Mouse (Mus musculus) neural tube, embryonic 14.5 days (tissue): ENCODE measurements at regions not wholly inside any gene's neighbourhood (a gene's known extent, or its start where the extent isn't known, plus 50 kb on each side); places are given as distances from the start of the nearest gene placed in this dataset.
A peak's percentile ranks its signal among the peaks of the same experiment; 100 is the strongest.

Experiments
- ATAC-seq: fragments of 200-750 bp; cut with Nextera tagmentation; 2 replicates; pipeline ENCODE4 v1.8.0; 2017; ENCODE audit warnings: low read depth, mild to moderate bottlenecking, moderate TSS enrichment, moderate library complexity
- H3K27ac ChIP-seq: fragments of 300-500 bp; sonication (generic); 2 replicates; pipeline ENCODE4 v1.5.1; 2014; ENCODE audit warnings: low read depth, mild to moderate bottlenecking, control low read depth, low read length, moderate library complexity, mixed read lengths
- H3K27me3 ChIP-seq: fragments of 300-500 bp; sonication (generic); 2 replicates; pipeline ENCODE4 v1.6.1; 2014; ENCODE audit warnings: low read length; ENCODE audit not compliant: control insufficient read depth, insufficient read depth
- H3K36me3 ChIP-seq: fragments of 300-500 bp; sonication (generic); 2 replicates; pipeline ENCODE4 v1.6.1; 2014; ENCODE audit warnings: low read length, mixed read lengths; ENCODE audit not compliant: control insufficient read depth, insufficient read depth
- H3K4me1 ChIP-seq: fragments of 300-500 bp; sonication (generic); 2 replicates; pipeline ENCODE4 v1.6.1; 2014; ENCODE audit warnings: low read length; ENCODE audit not compliant: control insufficient read depth, insufficient read depth
- H3K4me2 ChIP-seq: fragments of 300-500 bp; sonication (generic); 2 replicates; pipeline ENCODE4 v1.6.1; 2014; ENCODE audit warnings: mild to moderate bottlenecking, low read depth, low read length, control low read depth
- H3K4me3 ChIP-seq: fragments of 300-500 bp; sonication (generic); 2 replicates; pipeline ENCODE4 v1.5.1; 2014; ENCODE audit warnings: low read depth, low read length, control low read depth, mixed read lengths
- H3K9ac ChIP-seq: fragments of 300-500 bp; sonication (generic); replicated peaks from 2 replicates; pipeline ENCODE4 v1.6.1; 2014; ENCODE audit warnings: low read depth, mild to moderate bottlenecking, control low read depth, low read length, mixed read lengths
- H3K9me3 ChIP-seq: fragments of 300-500 bp; sonication (generic); 2 replicates; pipeline ENCODE4 v1.6.1; 2016; ENCODE audit warnings: low read length; ENCODE audit not compliant: control insufficient read depth
- WGBS: fragments of 180-500 bp; shearing (Covaris S2); extraction: QIAGEN DNeasy Blood & Tissue Kit; methylation state at CpG from one replicate; pipeline ENCODE4 v1.1.7; 2014; 5-methylcytosine and 5-hydroxymethylcytosine counted together

DNA sequence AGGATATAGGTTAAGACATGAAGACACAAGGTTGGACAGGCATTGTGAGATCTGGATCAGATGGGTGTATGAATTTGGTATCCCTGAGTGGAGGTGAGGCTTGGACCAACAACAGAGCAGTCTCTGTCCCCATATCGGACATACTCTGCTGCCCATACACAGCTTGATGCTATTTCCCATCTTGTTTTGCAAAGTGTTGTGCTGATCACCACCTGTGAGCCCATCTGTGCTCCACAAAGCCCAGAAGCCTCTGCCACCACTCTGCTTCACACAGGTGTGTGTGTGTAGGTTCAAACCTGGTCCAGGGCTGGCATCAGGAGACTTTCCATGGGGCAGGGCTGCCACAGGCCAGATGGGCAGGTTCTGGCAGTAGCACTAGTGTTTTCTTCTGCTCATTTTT, 252.9 kb upstream of the Dpp6 start:
- no peaks in the 10 kb centered on the region for H3K9me3 ChIP-seq
- no peak for ATAC-seq
- H3K4me2 ChIP-seq = no peak overlapping the region
- H3K27me3 ChIP-seq = no peaks in the 10 kb centered on the region
- no peaks in the 10 kb centered on the region for H3K36me3 ChIP-seq
- H3K9ac ChIP-seq = no peak overlapping the region
- no peaks in the 10 kb centered on the region for H3K4me1 ChIP-seq
- H3K4me3 ChIP-seq = no peak overlapping the region
- 90% methylated on average over 1 of the region's 1 CpGs for WGBS
- H3K27ac ChIP-seq = no peak overlapping the region

DNA sequence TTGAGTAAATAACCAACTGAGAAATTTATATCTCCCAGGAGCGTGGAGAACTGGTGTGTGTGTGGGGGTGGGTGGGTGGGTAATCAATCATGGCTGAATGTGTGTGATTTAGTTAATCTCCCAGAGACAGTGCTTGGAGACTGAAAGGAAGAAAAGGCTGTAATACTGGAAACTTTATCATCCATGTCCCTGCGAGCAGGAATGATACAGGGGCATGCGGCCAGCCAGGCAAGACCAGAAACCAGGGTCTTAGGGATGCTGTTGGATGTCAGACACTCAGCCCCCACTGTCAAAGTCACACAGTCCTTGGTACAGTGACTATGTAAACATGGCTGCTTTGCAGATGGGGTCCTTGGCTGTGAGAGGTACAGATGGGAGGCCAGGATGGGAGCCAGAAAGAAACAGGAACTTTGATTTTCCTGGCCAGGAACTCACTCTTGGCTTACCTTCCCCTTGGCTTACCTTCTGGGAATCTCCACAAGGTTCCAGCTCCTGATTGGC, 244.3 kb upstream of the Dpp6 start:
- no peaks in the 10 kb centered on the region for H3K36me3 ChIP-seq
- no peak overlapping the region for H3K9ac ChIP-seq
- H3K27ac ChIP-seq = no peak overlapping the region
- no peaks in the 10 kb centered on the region for H3K4me1 ChIP-seq
- H3K4me2 ChIP-seq = no peak overlapping the region
- peak; percentile 61; the same call in 1 of the 2 replicates for ATAC-seq
- H3K27me3 ChIP-seq = no peaks in the 10 kb centered on the region
- WGBS = 58% methylated on average over 3 of the region's 3 CpGs
- no peak overlapping the region for H3K4me3 ChIP-seq
- H3K9me3 ChIP-seq = no peaks in the 10 kb centered on the region

DNA sequence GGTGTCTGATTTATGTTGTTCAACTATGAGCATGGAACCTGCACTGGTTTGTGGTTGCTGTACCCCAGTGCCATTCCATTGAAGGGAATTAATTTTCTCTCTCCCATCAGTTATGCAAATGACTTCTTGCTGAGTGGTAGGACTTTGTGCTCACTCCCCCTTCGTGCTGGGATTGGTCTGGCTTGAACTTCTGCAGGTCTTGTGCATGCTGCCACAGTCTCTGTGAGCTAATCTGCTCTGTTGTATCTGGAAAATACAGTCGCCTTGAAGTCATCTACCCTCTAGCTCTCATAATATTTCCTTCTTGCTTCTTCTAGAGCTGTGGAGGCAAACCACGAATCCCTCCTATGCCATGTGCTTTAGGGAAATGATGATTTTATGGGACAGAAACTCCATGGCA, 243.6 kb upstream of the Dpp6 start:
- H3K4me3 ChIP-seq = no peak overlapping the region
- no peak overlapping the region for H3K27ac ChIP-seq
- ATAC-seq = no peak
- H3K4me2 ChIP-seq = no peak overlapping the region
- no peaks in the 10 kb centered on the region for H3K9me3 ChIP-seq
- H3K27me3 ChIP-seq = no peaks in the 10 kb centered on the region
- 68% methylated on average over 3 of the region's 3 CpGs for WGBS
- no peak overlapping the region for H3K9ac ChIP-seq
- H3K4me1 ChIP-seq = no peaks in the 10 kb centered on the region
- H3K36me3 ChIP-seq = no peaks in the 10 kb centered on the region

DNA sequence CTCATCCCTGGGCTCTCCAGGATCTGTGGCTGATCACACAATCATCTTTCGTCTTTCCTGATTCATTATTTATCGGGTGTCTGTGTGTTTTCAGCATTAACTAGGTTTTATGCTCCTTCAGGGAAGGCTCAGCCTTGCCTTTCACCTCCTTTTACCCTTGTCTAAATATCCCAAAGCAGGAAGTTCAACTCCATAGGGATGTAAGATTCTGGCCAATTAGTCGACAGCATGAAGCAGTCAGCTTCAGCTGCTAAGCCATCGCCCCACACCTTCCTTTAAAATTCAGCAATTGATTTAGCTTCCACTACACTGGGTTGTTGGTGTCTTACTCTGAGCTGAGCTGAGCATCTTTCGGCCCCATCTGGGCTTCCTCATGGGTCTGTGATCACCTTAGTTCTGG, 230.9 kb upstream of the Dpp6 start:
- Histone ChIP-seq H3K4me1 (no peaks in the 10 kb centered on the region), H3K27me3 (no peaks in the 10 kb centered on the region), H3K9me3 (no peaks in the 10 kb centered on the region), H3K9ac (no peak overlapping the region), H3K4me3 (no peak overlapping the region), H3K4me2 (no peak overlapping the region), H3K36me3 (no peaks in the 10 kb centered on the region), H3K27ac (no peak overlapping the region)
- no peak for ATAC-seq
- WGBS = 74% methylated on average over 5 of the region's 5 CpGs

DNA sequence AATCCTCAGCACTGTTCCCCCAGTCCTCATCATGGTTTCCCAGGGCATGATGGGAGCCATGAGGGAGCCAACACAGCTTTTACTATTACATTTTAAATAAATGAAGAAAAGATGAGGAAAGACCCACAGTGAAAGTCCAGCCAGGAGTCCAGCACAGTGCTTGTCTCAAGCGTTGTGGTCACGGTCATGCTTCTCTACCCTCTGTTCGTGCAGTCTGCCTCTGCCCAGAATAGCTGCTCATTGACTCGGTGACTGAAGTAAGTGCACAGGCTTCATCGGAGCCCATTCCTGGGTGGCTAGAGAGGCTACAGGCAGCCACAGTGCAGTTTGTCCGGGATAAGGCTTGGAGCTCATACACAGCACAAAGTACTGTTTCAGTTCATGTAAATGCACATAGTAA, 226.1 kb upstream of the Dpp6 start:
- no peak for ATAC-seq
- Histone ChIP-seq H3K4me1 (no peaks in the 10 kb centered on the region), H3K27ac (no peak overlapping the region), H3K4me3 (no peak overlapping the region), H3K9me3 (no peaks in the 10 kb centered on the region), H3K27me3 (no peaks in the 10 kb centered on the region), H3K9ac (no peak overlapping the region), H3K4me2 (no peak overlapping the region), H3K36me3 (no peaks in the 10 kb centered on the region)
- WGBS = 86% methylated on average over 6 of the region's 6 CpGs

DNA sequence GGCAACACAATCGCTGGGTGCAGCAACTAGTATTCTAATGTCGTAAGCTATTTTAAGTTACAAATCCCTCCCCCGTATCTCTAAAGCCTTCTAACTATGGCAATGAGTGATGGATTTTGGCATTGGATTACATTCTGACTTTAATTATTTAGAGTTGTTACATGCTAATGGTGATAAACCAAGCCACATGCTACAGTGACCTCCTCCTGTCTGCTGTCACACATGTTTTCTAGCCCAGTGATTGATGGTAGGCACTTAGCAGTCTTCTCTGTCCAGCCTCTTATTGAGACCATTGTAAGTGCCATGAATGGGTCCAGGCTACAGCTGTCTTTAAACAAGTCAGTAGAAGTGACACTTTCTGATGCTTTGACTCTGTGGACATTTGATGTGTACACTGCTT, 224.7 kb upstream of the Dpp6 start:
- Histone ChIP-seq H3K4me1 (no peaks in the 10 kb centered on the region), H3K27me3 (no peaks in the 10 kb centered on the region), H3K4me3 (no peak overlapping the region), H3K9ac (no peak overlapping the region), H3K4me2 (no peak overlapping the region), H3K27ac (no peak overlapping the region), H3K36me3 (no peaks in the 10 kb centered on the region), H3K9me3 (no peaks in the 10 kb centered on the region)
- 41% methylated on average over 3 of the region's 3 CpGs for WGBS
- ATAC-seq = peak; percentile 49; the same call in 1 of the 2 replicates

DNA sequence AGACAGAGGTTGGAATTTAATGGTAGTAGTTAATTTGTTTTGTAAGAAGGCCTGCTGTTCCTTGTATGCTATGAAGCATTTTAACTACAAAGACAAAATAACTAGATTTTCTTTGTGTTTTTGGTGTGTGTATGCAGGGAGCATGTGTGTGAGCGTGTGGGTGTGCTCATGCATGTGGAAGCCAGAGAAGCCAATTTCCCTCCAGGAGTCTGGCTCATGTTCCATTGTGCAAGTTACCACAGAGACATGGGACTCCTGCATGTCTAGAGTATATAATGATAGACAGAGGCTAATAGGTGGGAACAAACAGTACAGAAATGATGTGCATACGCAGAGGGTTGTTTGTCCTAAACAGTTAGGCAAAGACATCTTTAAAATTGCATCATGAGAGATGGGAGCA, 219.0 kb upstream of the Dpp6 start:
- no peak overlapping the region for H3K4me3 ChIP-seq
- no peaks in the 10 kb centered on the region for H3K9me3 ChIP-seq
- no peak for ATAC-seq
- H3K27me3 ChIP-seq = no peaks in the 10 kb centered on the region
- no peaks in the 10 kb centered on the region for H3K36me3 ChIP-seq
- H3K4me2 ChIP-seq = no peak overlapping the region
- H3K9ac ChIP-seq = no peak overlapping the region
- 95% methylated on average over 2 of the region's 2 CpGs for WGBS
- H3K4me1 ChIP-seq = no peaks in the 10 kb centered on the region
- H3K27ac ChIP-seq = no peak overlapping the region

DNA sequence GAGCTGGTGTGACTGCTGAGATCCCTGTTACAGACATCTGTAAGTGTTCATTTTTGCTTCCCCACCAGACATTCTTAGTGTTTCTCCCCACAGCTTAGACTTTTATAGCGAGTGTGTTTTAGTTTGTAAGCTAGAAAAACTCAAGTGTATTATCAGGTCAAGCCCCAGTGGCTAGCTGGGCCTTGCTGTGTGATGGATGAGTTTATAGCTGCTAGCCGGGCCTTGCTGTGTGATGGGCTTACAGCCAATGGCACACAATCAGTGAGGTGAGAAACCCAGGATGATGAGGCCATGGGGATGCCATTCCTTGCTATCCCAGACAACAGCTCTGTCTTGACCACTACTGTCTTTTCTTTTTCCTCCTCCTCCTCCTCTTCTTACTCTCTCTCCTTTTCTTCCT, 197.7 kb upstream of the Dpp6 start:
- no peak overlapping the region for H3K4me2 ChIP-seq
- no peaks in the 10 kb centered on the region for H3K9me3 ChIP-seq
- H3K9ac ChIP-seq = no peak overlapping the region
- no peaks in the 10 kb centered on the region for H3K4me1 ChIP-seq
- WGBS = 33% methylated on average over 2 of the region's 2 CpGs
- no peaks in the 10 kb centered on the region for H3K27me3 ChIP-seq
- no peak for ATAC-seq
- no peaks in the 10 kb centered on the region for H3K36me3 ChIP-seq
- no peak overlapping the region for H3K4me3 ChIP-seq
- no peak overlapping the region for H3K27ac ChIP-seq

DNA sequence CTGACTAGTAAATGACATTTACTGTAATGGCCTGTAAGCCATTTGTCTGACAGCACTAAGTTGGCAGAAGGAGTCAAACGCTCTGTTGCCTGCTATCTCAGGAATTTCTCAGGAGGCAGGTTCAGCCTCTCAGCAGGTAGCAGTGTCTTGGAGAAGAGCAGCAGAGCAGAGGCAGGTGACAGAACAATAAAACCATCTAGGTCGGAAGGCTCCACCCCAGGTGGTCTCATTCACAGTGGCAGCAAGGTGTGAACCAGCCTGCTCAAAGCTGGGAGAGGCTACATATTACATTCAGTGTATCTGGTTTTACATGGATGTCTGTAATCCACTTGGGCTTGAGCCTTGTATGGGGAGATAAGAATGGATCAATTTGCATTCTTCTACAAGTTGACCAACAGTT, 194.9 kb upstream of the Dpp6 start:
- Histone ChIP-seq H3K27me3 (no peaks in the 10 kb centered on the region), H3K27ac (no peak overlapping the region)

DNA sequence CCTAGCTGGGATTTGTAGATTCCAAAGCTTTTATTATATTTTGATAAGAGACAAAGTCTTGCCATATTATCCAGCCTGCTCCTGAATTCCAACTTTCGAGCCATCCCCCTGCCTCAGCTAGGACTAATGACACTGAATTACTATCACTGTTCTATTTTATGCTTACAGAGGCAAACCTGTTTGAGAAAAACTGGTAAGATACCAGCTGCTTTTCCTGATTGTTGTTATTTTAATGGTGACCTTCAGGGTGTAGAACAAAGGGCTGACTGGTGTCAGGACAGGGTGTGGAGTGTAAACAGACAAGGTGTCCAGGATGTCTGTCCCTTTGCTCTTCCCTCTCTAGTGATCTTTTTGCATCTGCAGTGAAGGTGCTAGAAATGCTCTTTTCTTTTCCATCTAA, 145.5 kb upstream of the Dpp6 start:
- no peaks in the 10 kb centered on the region for H3K36me3 ChIP-seq
- no peak overlapping the region for H3K27ac ChIP-seq
- no peak overlapping the region for H3K4me3 ChIP-seq
- ATAC-seq = no peak
- no peaks in the 10 kb centered on the region for H3K4me1 ChIP-seq
- H3K27me3 ChIP-seq = no peaks in the 10 kb centered on the region
- H3K9ac ChIP-seq = no peak overlapping the region
- H3K4me2 ChIP-seq = no peak overlapping the region
- H3K9me3 ChIP-seq = no peaks in the 10 kb centered on the region
- WGBS = 90% methylated on average over 1 of the region's 1 CpGs

More for the DNA sequence above, 194.9 kb upstream of the Dpp6 start:
- ATAC-seq = no peak
- H3K4me3 ChIP-seq = no peak overlapping the region
- H3K4me1 ChIP-seq = no peaks in the 10 kb centered on the region
- H3K9me3 ChIP-seq = no peaks in the 10 kb centered on the region
- no peaks in the 10 kb centered on the region for H3K36me3 ChIP-seq
- no peak overlapping the region for H3K9ac ChIP-seq
- no peak overlapping the region for H3K4me2 ChIP-seq
- 39% methylated on average over 2 of the region's 2 CpGs for WGBS
